Mouse (Mus musculus): ENCODE measurements at regions not wholly inside any gene's neighbourhood (a gene's known extent, or its start where the extent isn't known, plus 50 kb on each side); places are given as distances from the start of the nearest gene placed in this dataset.

DNA sequence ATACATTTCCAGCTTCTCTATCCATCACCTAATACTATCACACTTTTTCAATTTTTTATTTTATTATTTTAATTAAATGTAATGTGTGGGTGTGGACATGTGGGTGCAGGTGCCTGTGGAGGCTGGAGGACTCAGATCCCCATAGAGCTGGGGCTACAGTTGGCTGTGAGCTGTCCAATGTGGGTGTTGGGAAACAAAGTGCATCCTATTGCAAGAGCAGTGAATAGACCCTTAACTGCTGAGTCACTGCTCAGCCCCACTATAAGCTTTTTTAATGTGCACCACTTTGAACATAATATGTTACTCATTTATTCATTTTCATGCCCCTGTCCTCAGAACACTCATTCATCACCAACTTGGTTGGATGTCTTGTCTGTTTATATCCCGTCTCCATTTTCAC, 110.4 kb downstream of the Avpr1a start:
- no peak for DNase-seq (ENCODE audit: extremely low read depth)
- Histone ChIP-seq H3K4me2 (ENCODE audit: insufficient read depth, low read depth, poor library complexity, severe bottlenecking) (no peak overlapping the region), H3K9me3 (replicated peaks; ENCODE audit: low read length) (no peaks in the 10 kb centered on the region), H3K36me3 (replicated peaks in 1 of 2; ENCODE audit: control insufficient read depth in 1 of 2, insufficient read depth in 1 of 2, low read length in 1 of 2) (no peaks in the 10 kb centered on the region), H3K4me3 (replicated peaks in 1 of 3; ENCODE audit: low read depth in 2 of 3, low read length in 2 of 3, poor library complexity in 1 of 3) (no peak overlapping the region), H3K4me1 (ENCODE audit: control insufficient read depth in 1 of 2, insufficient read depth in 2 of 2) (no peaks in the 10 kb centered on the region), H3K9ac (ENCODE audit: insufficient read depth, low read depth) (no peak overlapping the region), H3K27ac (ENCODE audit: insufficient read depth, low read depth) (no peak overlapping the region), H3K79me2 (replicated peaks; ENCODE audit: control insufficient read depth, extremely low read depth, insufficient read depth, poor library complexity, severe bottlenecking) (no peaks in the 10 kb centered on the region), H3K27me3 (replicated peaks) (no peaks in the 10 kb centered on the region)
- TF ChIP-seq PAX5 (IDR thresholded peaks at IDR 0.05; ENCODE audit: low read length) (no peak), TBP (conservative IDR thresholded peaks at IDR 0.05; ENCODE audit: low read depth, low read length) (no peak), RAD21 (IDR thresholded peaks at IDR 0.05; ENCODE audit: low read depth, low read length) (no peak), EP300 (IDR thresholded peaks at IDR 0.05; ENCODE audit: low read length) (no peak), NELFE (IDR thresholded peaks at IDR 0.05; ENCODE audit: low read depth, low read length) (no peak), JUND (conservative IDR thresholded peaks at IDR 0.05; ENCODE audit: low read depth, low read length) (no peak), ELF1 (IDR thresholded peaks at IDR 0.05; ENCODE audit: low read depth, low read length) (no peak)
- dilution Hi-C loops (cut with MboI; ENCODE audit: extremely low pct_ligation_motif_present, extremely low pct_unique_long_range_greater_than_20kb, low sequenced_read_pairs) (no loop called here), in situ Hi-C loops (cut with MboI; ENCODE audit: low pct_ligation_motif_present, low pct_unique_long_range_greater_than_20kb, low sequenced_read_pairs) (loop anchor here (10.0 kb wide), 1 partner anchor 446 kb away; no protein-coding TSS in a partner anchor)

DNA sequence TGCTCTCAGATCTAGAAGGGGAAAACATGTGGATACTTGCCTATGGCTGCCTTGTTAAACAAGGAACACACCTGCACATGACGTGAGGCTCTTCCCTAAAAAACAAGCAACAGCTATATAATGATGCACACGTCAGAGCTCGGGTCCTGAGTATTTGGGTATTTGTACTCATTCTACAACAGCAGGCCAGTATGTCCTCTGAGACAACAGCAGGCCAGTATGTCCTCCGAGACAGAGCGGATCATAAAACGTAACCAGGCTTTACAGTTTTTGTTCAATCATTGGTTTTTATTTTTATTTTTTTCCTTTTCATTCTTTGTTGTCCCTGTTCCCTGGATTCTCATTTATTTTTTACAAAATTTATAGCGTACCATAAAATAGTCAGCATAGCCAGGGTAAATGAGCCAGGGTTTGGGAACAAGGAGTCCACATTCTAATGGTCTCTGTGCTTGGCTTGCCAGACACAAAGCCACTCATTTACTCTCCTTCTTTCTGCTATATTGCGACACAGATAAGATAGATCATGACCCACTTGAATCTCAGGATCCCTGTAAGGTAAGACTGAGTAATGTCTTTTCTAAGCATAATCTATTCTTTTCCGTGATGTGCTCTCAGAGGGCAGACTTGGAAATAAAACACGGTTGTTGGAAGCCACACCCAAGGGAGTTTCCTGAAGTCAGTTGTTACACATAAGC, 111.8 kb downstream of the Avpr1a start:
- no peaks in the 10 kb centered on the region for H3K79me2 ChIP-seq (replicated peaks; ENCODE audit: control insufficient read depth, extremely low read depth, insufficient read depth, poor library complexity, severe bottlenecking)
- H3K9ac ChIP-seq (ENCODE audit: insufficient read depth, low read depth) = no peak overlapping the region
- H3K4me3 ChIP-seq (replicated peaks in 1 of 3; ENCODE audit: low read depth in 2 of 3, low read length in 2 of 3, poor library complexity in 1 of 3) = no peak overlapping the region
- dilution Hi-C loops (cut with MboI; ENCODE audit: extremely low pct_ligation_motif_present, extremely low pct_unique_long_range_greater_than_20kb, low sequenced_read_pairs) (no loop called here), in situ Hi-C loops (cut with MboI; ENCODE audit: low pct_ligation_motif_present, low pct_unique_long_range_greater_than_20kb, low sequenced_read_pairs) (no loop called here)
- DNase-seq (ENCODE audit: extremely low read depth) = no peak
- no peaks in the 10 kb centered on the region for H3K27me3 ChIP-seq (replicated peaks)
- no peak overlapping the region for H3K4me2 ChIP-seq (ENCODE audit: insufficient read depth, low read depth, poor library complexity, severe bottlenecking)
- TF ChIP-seq BHLHE40 (IDR thresholded peaks at IDR 0.05; ENCODE audit: low read depth, low read length) = no peak
- no peak for TF ChIP-seq EP300 (IDR thresholded peaks at IDR 0.05; ENCODE audit: low read length)
- TF ChIP-seq KAT2A (IDR thresholded peaks at IDR 0.05; ENCODE audit: insufficient replicate concordance, low read length) = no peak
- no peak for TF ChIP-seq POLR2A (IDR thresholded peaks at IDR 0.05; ENCODE audit: low read depth, low read length)
- no peak for TF ChIP-seq E2F4 (IDR thresholded peaks at IDR 0.05; ENCODE audit: insufficient replicate concordance, low read depth, low read length)
- TF ChIP-seq USF2 (conservative IDR thresholded peaks at IDR 0.05; ENCODE audit: low read depth, low read length) = no peak
- TF ChIP-seq ZC3H11A (IDR thresholded peaks at IDR 0.05; ENCODE audit: low read depth, low read length) = no peak
- H3K4me1 ChIP-seq (ENCODE audit: control insufficient read depth in 1 of 2, insufficient read depth in 2 of 2) = no peaks in the 10 kb centered on the region
- H3K9me3 ChIP-seq (replicated peaks; ENCODE audit: low read length) = no peaks in the 10 kb centered on the region
- H3K27ac ChIP-seq (ENCODE audit: insufficient read depth, low read depth) = no peak overlapping the region
- H3K36me3 ChIP-seq (replicated peaks in 1 of 2; ENCODE audit: control insufficient read depth in 1 of 2, insufficient read depth in 1 of 2, low read length in 1 of 2) = no peaks in the 10 kb centered on the region

- in situ Hi-C loops (cut with MboI; ENCODE audit: low pct_ligation_motif_present, low pct_unique_long_range_greater_than_20kb, low sequenced_read_pairs) (no loop called here), dilution Hi-C loops (cut with MboI; ENCODE audit: extremely low pct_ligation_motif_present, extremely low pct_unique_long_range_greater_than_20kb, low sequenced_read_pairs) (no loop called here)
- Histone ChIP-seq H3K4me2 (ENCODE audit: insufficient read depth, low read depth, poor library complexity, severe bottlenecking) (no peak overlapping the region), H3K36me3 (replicated peaks in 1 of 2; ENCODE audit: control insufficient read depth in 1 of 2, insufficient read depth in 1 of 2, low read length in 1 of 2) (no peaks in the 10 kb centered on the region), H3K4me1 (ENCODE audit: control insufficient read depth in 1 of 2, insufficient read depth in 2 of 2) (no peaks in the 10 kb centered on the region), H3K9ac (ENCODE audit: insufficient read depth, low read depth) (no peak overlapping the region), H3K4me3 (replicated peaks in 1 of 3; ENCODE audit: low read depth in 2 of 3, low read length in 2 of 3, poor library complexity in 1 of 3) (no peak overlapping the region), H3K9me3 (replicated peaks; ENCODE audit: low read length) (no peaks in the 10 kb centered on the region), H3K79me2 (replicated peaks; ENCODE audit: control insufficient read depth, extremely low read depth, insufficient read depth, poor library complexity, severe bottlenecking) (no peaks in the 10 kb centered on the region), H3K27me3 (replicated peaks) (no peaks in the 10 kb centered on the region), H3K27ac (ENCODE audit: insufficient read depth, low read depth) (no peak overlapping the region)
- DNase-seq (ENCODE audit: extremely low read depth) = no peak
- TF ChIP-seq USF2 (conservative IDR thresholded peaks at IDR 0.05; ENCODE audit: low read depth, low read length) = no peak
Measured at GRCm38 (mm10) chr10:122561924-122562323, 113.6 kb downstream of the Avpr1a start.
